30 mouse cellular contexts compared by ENCODE assay signal in the genomic region with DNA sequence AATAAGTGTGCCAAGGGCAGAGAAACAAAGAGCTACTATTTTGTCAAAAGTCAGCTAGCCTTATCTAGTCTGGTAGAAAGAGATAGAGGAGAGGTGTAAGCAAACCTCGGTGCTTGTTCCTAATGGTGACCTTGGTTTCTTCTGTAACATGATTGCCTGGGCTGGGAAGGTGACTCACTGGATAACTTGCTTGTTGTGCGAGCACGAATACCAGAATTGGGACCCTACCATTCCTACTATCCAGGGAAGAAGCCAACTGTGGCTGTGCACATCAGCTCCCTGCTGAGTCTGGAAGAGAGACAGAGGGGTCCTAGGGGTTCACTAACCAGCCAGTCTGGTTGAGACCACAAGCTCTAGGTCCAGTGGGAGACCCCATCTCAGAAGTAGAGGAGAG.
DNase-seq lines count a peak whose midpoint lies in the region; ATAC-seq and TF ChIP-seq lines count a peak whose summit lies in the region.
"Had no signal": no experiment of that assay in that cellular context is flagged by ENCODE, and none has a peak within 500 bp of the region (broad histone marks: within the 10 kb centered on the region; RNA-seq: fewer than 3 reads in every experiment).

No protein-coding gene starts in this region.

- 38% methylated on average over 3 of the region's 3 CpGs for WGBS in heart, adult 2 months
- 12% methylated on average over 3 of the region's 3 CpGs for WGBS in heart, embryonic 13.5 days
- 20% methylated on average over 3 of the region's 3 CpGs for WGBS in heart, postnatal 0 days
- 79% methylated on average over 3 of the region's 3 CpGs for WGBS in kidney, adult 2 months

- no peak for TF ChIP-seq POLR2A in heart, adult 2 months (IDR thresholded peaks at IDR 0.05; ENCODE audit: insufficient read depth, low read depth, low read length)
- no peak for TF ChIP-seq POLR2A in kidney, adult 2 months (IDR thresholded peaks at IDR 0.05; ENCODE audit: low read depth, low read length)

- ATAC-seq in heart, embryonic 13.5 days (ENCODE audit: extremely low read depth, insufficient number of reproducible peaks, low FRiP score, low TSS enrichment): no peak
- no peak for ATAC-seq in heart, postnatal 0 days (ENCODE audit: insufficient read depth, low read depth)
- ATAC-seq: activated CD4-positive, CD25-positive, alpha-beta regulatory T cell, adult 4 months; CD4-positive, CD25-positive, alpha-beta regulatory T cell, adult 4 months; forebrain, postnatal 0 days; hindbrain, embryonic 16.5 days; midbrain, embryonic 15.5 days had no signal

- peaks cover 11% of the 10 kb centered on the region for H3K4me1 ChIP-seq in heart, adult 2 months (ENCODE audit: control insufficient read depth, insufficient read depth, low read length)
- peaks cover 73% of the 10 kb centered on the region for H3K4me1 ChIP-seq in heart, embryonic 13.5 days
- peaks cover 54% of the 10 kb centered on the region for H3K4me1 ChIP-seq in heart, postnatal 0 days (ENCODE audit: control insufficient read depth, insufficient read depth)
- peaks cover 11% of the 10 kb centered on the region for H3K4me1 ChIP-seq in kidney, adult 2 months (ENCODE audit: control insufficient read depth, insufficient read depth, low read length)

- no peak for TF ChIP-seq EP300 in heart, adult 2 months (IDR thresholded peaks at IDR 0.05; ENCODE audit: insufficient read depth, low read depth, low read length)
- TF ChIP-seq EP300 in heart, postnatal 0 days (IDR thresholded peaks at IDR 0.05; ENCODE audit: low read depth): no peak

- H3K27ac ChIP-seq in heart, adult 2 months: peak overlapping the region; percentile 15
- peak overlapping the region; percentile 47; the same call in 1 of the 2 replicates for H3K27ac ChIP-seq in left cerebral cortex, adult 2 months
- peak overlapping the region; percentile 100 for H3K27ac ChIP-seq in heart, embryonic 13.5 days (replicated peaks)
- peak overlapping the region; percentile 100 for H3K27ac ChIP-seq in heart, postnatal 0 days (ENCODE audit: low read depth)
- H3K27ac ChIP-seq in kidney, adult 2 months (ENCODE audit: insufficient read depth, low read depth, low read length): no peak overlapping the region
- H3K27ac ChIP-seq: embryonic facial prominence, embryonic 13.5 days; forebrain, embryonic 12.5 days; limb, embryonic 12.5 days; liver, embryonic 15.5 days; midbrain, embryonic 10.5 days; midbrain, embryonic 15.5 days; stomach, postnatal 0 days had no signal

- H3K4me2 ChIP-seq in heart, embryonic 13.5 days: peak overlapping the region; percentile 88
- 0 out of 2 replicates have a peak overlapping the region, but pooled peaks have one; percentile 4 for H3K4me2 ChIP-seq in heart, postnatal 0 days (ENCODE audit: low read depth, low read length)
- H3K4me2 ChIP-seq: embryonic facial prominence, embryonic 13.5 days; forebrain, embryonic 12.5 days; limb, embryonic 12.5 days; liver, embryonic 15.5 days; lung, embryonic 14.5 days; midbrain, embryonic 15.5 days had no signal

- no peaks in the 10 kb centered on the region for H3K9me3 ChIP-seq in heart, embryonic 13.5 days
- H3K9me3 ChIP-seq in heart, postnatal 0 days (replicated peaks; ENCODE audit: control insufficient read depth, low read length): no peaks in the 10 kb centered on the region
- H3K9me3 ChIP-seq: embryonic facial prominence, embryonic 13.5 days; forebrain, embryonic 12.5 days; limb, embryonic 12.5 days; liver, embryonic 15.5 days; midbrain, embryonic 10.5 days; midbrain, embryonic 15.5 days had no signal

- no peak overlapping the region for H3K4me3 ChIP-seq in heart, adult 2 months
- H3K4me3 ChIP-seq in left cerebral cortex, adult 2 months: no peak overlapping the region
- H3K4me3 ChIP-seq in heart, embryonic 13.5 days: no peak overlapping the region
- H3K4me3 ChIP-seq in heart, postnatal 0 days (ENCODE audit: low read depth, low read length): no peak overlapping the region
- no peak overlapping the region for H3K4me3 ChIP-seq in kidney, adult 2 months (ENCODE audit: insufficient read depth, low read depth, low read length)
- H3K4me3 ChIP-seq: embryonic facial prominence, embryonic 13.5 days; erythroblast, embryonic 14.5 days; forebrain, embryonic 12.5 days; limb, embryonic 12.5 days; liver, embryonic 15.5 days; midbrain, embryonic 10.5 days; midbrain, embryonic 15.5 days had no signal

- TF ChIP-seq CTCF in heart, adult 2 months (IDR thresholded peaks at IDR 0.05): no peak
- no peak for TF ChIP-seq CTCF in left cerebral cortex, adult 2 months (IDR thresholded peaks at IDR 0.05)
- no peak for TF ChIP-seq CTCF in heart, postnatal 0 days (IDR thresholded peaks at IDR 0.05; ENCODE audit: low read depth)
- no peak for TF ChIP-seq CTCF in kidney, adult 2 months (conservative IDR thresholded peaks at IDR 0.05; ENCODE audit: insufficient read depth, insufficient read length, low read depth, low read length)

- H3K79me2 ChIP-seq in heart, adult 2 months (replicated peaks; ENCODE audit: control insufficient read depth, insufficient read depth, low read length): peaks cover 3% of the 10 kb centered on the region; the same call in 1 of the 2 replicates

- H3K36me3 ChIP-seq in heart, adult 2 months (ENCODE audit: control insufficient read depth, insufficient read depth, low read length): peaks cover 10% of the 10 kb centered on the region
- no peaks in the 10 kb centered on the region for H3K36me3 ChIP-seq in heart, embryonic 13.5 days
- H3K36me3 ChIP-seq in heart, postnatal 0 days (replicated peaks; ENCODE audit: control insufficient read depth, insufficient read depth, low read length): no peaks in the 10 kb centered on the region
- no peaks in the 10 kb centered on the region for H3K36me3 ChIP-seq in kidney, adult 2 months (ENCODE audit: control insufficient read depth, insufficient read depth, low read length)
- H3K36me3 ChIP-seq: embryonic facial prominence, embryonic 13.5 days; forebrain, embryonic 12.5 days; limb, embryonic 12.5 days; liver, embryonic 15.5 days; midbrain, embryonic 10.5 days; midbrain, embryonic 15.5 days had no signal

- H3K9ac ChIP-seq in heart, adult 2 months (ENCODE audit: low read depth, low read length): no peak overlapping the region; the same call in 1 of the 2 replicates
- H3K9ac ChIP-seq in heart, embryonic 13.5 days: peak overlapping the region; percentile 97
- no peak overlapping the region for H3K9ac ChIP-seq in heart, postnatal 0 days (replicated peaks; ENCODE audit: low read depth, low read length)
- H3K9ac ChIP-seq: embryonic facial prominence, embryonic 13.5 days; forebrain, embryonic 12.5 days; forebrain, postnatal 0 days; limb, embryonic 12.5 days; liver, embryonic 15.5 days; lung, embryonic 14.5 days; midbrain, embryonic 15.5 days had no signal

- H3K27me3 ChIP-seq in heart, adult 2 months (ENCODE audit: control insufficient read depth, insufficient read depth, low read length): no peaks in the 10 kb centered on the region
- no peaks in the 10 kb centered on the region for H3K27me3 ChIP-seq in heart, embryonic 13.5 days (replicated peaks)
- no peaks in the 10 kb centered on the region for H3K27me3 ChIP-seq in heart, postnatal 0 days (ENCODE audit: control insufficient read depth, insufficient read depth, low read length)
- H3K27me3 ChIP-seq in kidney, adult 2 months (replicated peaks; ENCODE audit: control insufficient read depth, insufficient read depth, low read length): no peaks in the 10 kb centered on the region
- H3K27me3 ChIP-seq: embryonic facial prominence, embryonic 13.5 days had no signal

- no peak for DNase-seq in heart, adult 2 months
- DNase-seq in heart, postnatal 14 days: no peak
- no peak for DNase-seq in left cerebral cortex, adult 2 months (ENCODE audit: extremely low spot score in 1 of 2, low spot score in 2 of 2)
- DNase-seq in left cerebral cortex, postnatal 36 days (ENCODE audit: low spot score in 2 of 2): no peak
- peak; percentile 45 for DNase-seq in heart, postnatal 0 days (ENCODE audit: low spot score)
- no peak for DNase-seq in kidney, adult 2 months
- no peak for DNase-seq in embryo, embryonic 10.5 days (ENCODE audit: low spot score)
- DNase-seq: adrenal gland, postnatal 10 days; cerebellum, adult 11-12 months; cerebellum, adult 9-11 months; forebrain, postnatal 0 days; gastrocnemius, postnatal 10 days; kidney, adult 18-20 months; kidney, postnatal 4 days; lung, embryonic 14.5 days; lung, postnatal 14 days; right cerebral cortex, postnatal 4 days; thymus, postnatal 4 days had no signal

- intact Hi-C loops in heart, adult 2 months (cut with DNase I): loop anchor here (2.0 kb wide), 1 partner anchor 15 kb away; no protein-coding TSS in a partner anchor
- intact Hi-C loops in heart, postnatal 14 days (cut with DNase I): no loop called here
- intact Hi-C loops in left cerebral cortex, adult 2 months (cut with DNase I): no loop called here
- intact Hi-C loops in left cerebral cortex, postnatal 36 days (cut with DNase I): no loop called here
